10 mouse cellular contexts compared by ENCODE assay signal in genomic region chr5:102070788-102071187, GRCm38 (mm10). TPM values are rescaled to one million over a fixed set of nuclear protein-coding genes. Genes with fewer than 3 reads are reported as not detected.
A peak's percentile ranks its signal among the peaks of the same experiment; 100 is the strongest.
DNase-seq lines count a peak whose midpoint lies in the region; ATAC-seq and TF ChIP-seq lines count a peak whose summit lies in the region.
"Had no signal": no experiment of that assay in that cellular context is flagged by ENCODE, and none has a peak within 500 bp of the region (broad histone marks: within the 10 kb centered on the region; RNA-seq: fewer than 3 reads in every experiment).

No protein-coding gene starts in this region.

- 35% methylated on average over 4 of the region's 4 CpGs for WGBS in kidney, postnatal 0 days
- WGBS in kidney, embryonic 14.5 days, result 37% methylated on average over 4 of the region's 4 CpGs
- WGBS in embryonic facial prominence, embryonic 15.5 days, result 10% methylated on average over 4 of the region's 4 CpGs
- 18% methylated on average over 4 of the region's 4 CpGs for WGBS in limb, embryonic 12.5 days
- WGBS in neural tube, embryonic 14.5 days, result 25% methylated on average over 4 of the region's 4 CpGs

- no peaks in the 10 kb centered on the region for H3K9me3 ChIP-seq in kidney, postnatal 0 days (replicated peaks; ENCODE audit: low read length)
- no peaks in the 10 kb centered on the region for H3K9me3 ChIP-seq in kidney, embryonic 14.5 days (ENCODE audit: control insufficient read depth, low read length)
- H3K9me3 ChIP-seq in embryonic facial prominence, embryonic 15.5 days (replicated peaks), result no peaks in the 10 kb centered on the region
- no peaks in the 10 kb centered on the region for H3K9me3 ChIP-seq in limb, embryonic 12.5 days
- H3K9me3 ChIP-seq in neural tube, embryonic 14.5 days (ENCODE audit: control insufficient read depth, low read length), result no peaks in the 10 kb centered on the region

- ATAC-seq in kidney, postnatal 0 days (replicated peaks; ENCODE audit: low FRiP score, low read depth), result no peak
- ATAC-seq in kidney, embryonic 14.5 days (ENCODE audit: low FRiP score, low TSS enrichment), result no peak
- no peak for ATAC-seq in embryonic facial prominence, embryonic 15.5 days (ENCODE audit: insufficient number of reproducible peaks, low FRiP score, low TSS enrichment, low read depth)
- ATAC-seq in limb, embryonic 12.5 days (ENCODE audit: insufficient number of reproducible peaks, insufficient read depth, low FRiP score, low TSS enrichment, low read depth), result no peak
- ATAC-seq in neural tube, embryonic 14.5 days (ENCODE audit: low read depth), result no peak

- peak overlapping the region; percentile 86 for H3K4me2 ChIP-seq in kidney, postnatal 0 days (ENCODE audit: low read length)
- H3K4me2 ChIP-seq in kidney, embryonic 14.5 days (replicated peaks; ENCODE audit: low read depth, low read length), result no peak overlapping the region
- H3K4me2 ChIP-seq in embryonic facial prominence, embryonic 15.5 days (replicated peaks), result peak overlapping the region; percentile 77
- H3K4me2 ChIP-seq in limb, embryonic 12.5 days, result peak overlapping the region; percentile 66
- H3K4me2 ChIP-seq in neural tube, embryonic 14.5 days (ENCODE audit: low read depth, low read length), result peak overlapping the region; percentile 80

- no peak overlapping the region for H3K27ac ChIP-seq in kidney, postnatal 0 days
- no peak overlapping the region for H3K27ac ChIP-seq in kidney, embryonic 14.5 days (ENCODE audit: low read depth, low read length)
- H3K27ac ChIP-seq in embryonic facial prominence, embryonic 15.5 days (replicated peaks), result no peak overlapping the region; the same call in 1 of the 2 replicates
- peak overlapping the region; percentile 35; the same call in 1 of the 2 replicates for H3K27ac ChIP-seq in limb, embryonic 12.5 days
- peak overlapping the region; percentile 98 for H3K27ac ChIP-seq in neural tube, embryonic 14.5 days (ENCODE audit: low read depth, low read length)

- H3K36me3 ChIP-seq in kidney, postnatal 0 days (ENCODE audit: insufficient read depth, low read length), result no peaks in the 10 kb centered on the region
- H3K36me3 ChIP-seq in kidney, embryonic 14.5 days (ENCODE audit: control insufficient read depth, insufficient read depth, low read length), result 0 out of 2 replicates have a peak, but pooled peaks cover 3% of the 10 kb centered on the region
- no peaks in the 10 kb centered on the region; the same call in 1 of the 2 replicates for H3K36me3 ChIP-seq in embryonic facial prominence, embryonic 15.5 days
- peaks cover 11% of the 10 kb centered on the region; the same call in 1 of the 2 replicates for H3K36me3 ChIP-seq in limb, embryonic 12.5 days
- no peaks in the 10 kb centered on the region for H3K36me3 ChIP-seq in neural tube, embryonic 14.5 days (ENCODE audit: control insufficient read depth, insufficient read depth, low read length)

- H3K4me3 ChIP-seq in kidney, postnatal 0 days (replicated peaks; ENCODE audit: low read depth, low read length), result no peak overlapping the region
- H3K4me3 ChIP-seq in kidney, embryonic 14.5 days (ENCODE audit: low read length), result no peak overlapping the region
- peak overlapping the region; percentile 91 for H3K4me3 ChIP-seq in embryonic facial prominence, embryonic 15.5 days (replicated peaks)
- H3K4me3 ChIP-seq in limb, embryonic 12.5 days (replicated peaks), result no peak overlapping the region; the same call in 1 of the 2 replicates
- H3K4me3 ChIP-seq in neural tube, embryonic 14.5 days (ENCODE audit: low read depth, low read length), result peak overlapping the region; percentile 88

- H3K9ac ChIP-seq in kidney, postnatal 0 days (ENCODE audit: low read depth, low read length), result no peak overlapping the region
- no peak overlapping the region for H3K9ac ChIP-seq in kidney, embryonic 14.5 days (ENCODE audit: low read depth, low read length)
- no peak overlapping the region for H3K9ac ChIP-seq in embryonic facial prominence, embryonic 15.5 days
- peak overlapping the region; percentile 37; the same call in 1 of the 2 replicates for H3K9ac ChIP-seq in limb, embryonic 12.5 days (replicated peaks)
- H3K9ac ChIP-seq in neural tube, embryonic 14.5 days (replicated peaks; ENCODE audit: low read depth, low read length), result peak overlapping the region; percentile 86; the same call in 1 of the 2 replicates

- H3K4me1 ChIP-seq in kidney, postnatal 0 days (replicated peaks; ENCODE audit: insufficient read depth, low read length), result peaks cover 3% of the 10 kb centered on the region; the same call in 1 of the 2 replicates
- H3K4me1 ChIP-seq in kidney, embryonic 14.5 days (ENCODE audit: control insufficient read depth, insufficient read depth, low read length), result no peaks in the 10 kb centered on the region; the same call in 1 of the 2 replicates
- peaks cover 20% of the 10 kb centered on the region for H3K4me1 ChIP-seq in embryonic facial prominence, embryonic 15.5 days
- H3K4me1 ChIP-seq in limb, embryonic 12.5 days (replicated peaks), result peaks cover 40% of the 10 kb centered on the region
- peaks cover 33% of the 10 kb centered on the region for H3K4me1 ChIP-seq in neural tube, embryonic 14.5 days (ENCODE audit: control insufficient read depth, insufficient read depth, low read length)

- no peaks in the 10 kb centered on the region for H3K27me3 ChIP-seq in kidney, postnatal 0 days (ENCODE audit: insufficient read depth, low read length)
- H3K27me3 ChIP-seq in kidney, embryonic 14.5 days (ENCODE audit: control insufficient read depth, insufficient read depth, low read length), result no peaks in the 10 kb centered on the region
- no peaks in the 10 kb centered on the region for H3K27me3 ChIP-seq in embryonic facial prominence, embryonic 15.5 days
- H3K27me3 ChIP-seq in limb, embryonic 12.5 days, result no peaks in the 10 kb centered on the region
- no peaks in the 10 kb centered on the region for H3K27me3 ChIP-seq in neural tube, embryonic 14.5 days (ENCODE audit: control insufficient read depth, insufficient read depth, low read length)

- no peak for TF ChIP-seq CTCF in kidney, postnatal 0 days (IDR thresholded peaks at IDR 0.05; ENCODE audit: low read depth)

- no peak for DNase-seq in kidney, postnatal 0 days (ENCODE audit: low spot score)
- DNase-seq in layer of hippocampus, adult 9-10 months (ENCODE audit: low spot score), result no peak
- no peak for DNase-seq in layer of hippocampus, postnatal 14 days (ENCODE audit: low spot score in 2 of 2)
- no peak for DNase-seq in retina, postnatal 1 day
- DNase-seq: cerebellum, adult 8-10 months; kidney, adult 18-20 months had no signal

RNA-seq across cellular contexts. Expression of gene Wdfy3, which starts 1.1 kb away (rescaled TPM):
- polyA plus RNA-seq in kidney, postnatal 0 days (2015; fragmentation: Nextera tagmentation; extraction: Ambion mirVana), result 15.1 and 16.3 TPM in 2 replicates
- polyA plus RNA-seq in kidney, embryonic 14.5 days (2014; fragmentation: Nextera tagmentation; extraction: Ambion mirVana), result 20.2 and 27.7 TPM in 2 replicates
- 16.4 and 16.9 TPM in 2 replicates for polyA plus RNA-seq in embryonic facial prominence, embryonic 15.5 days (2015; fragmentation: Nextera tagmentation; extraction: Ambion mirVana)
- polyA plus RNA-seq in limb, embryonic 12.5 days (2016; fragmentation: Nextera tagmentation; extraction: Ambion mirVana), result 20.5 and 22.2 TPM in 2 replicates
- polyA plus RNA-seq in neural tube, embryonic 14.5 days (2014; fragmentation: Nextera tagmentation; extraction: Ambion mirVana), result 34.9 and 37.3 TPM in 2 replicates
- total RNA-seq in layer of hippocampus, postnatal 14 days (2021), result 100 to 1,000 TPM; 109 to 119 TPM

Comparison
In these comparisons a context has a peak if more than half of its experiments do, and no peak if none do; other contexts are left out.
1. H3K27ac ChIP-seq: peak in limb, embryonic 12.5 days (single experiment) and neural tube, embryonic 14.5 days (single experiment); none in kidney, postnatal 0 days (single experiment), kidney, embryonic 14.5 days (single experiment) and embryonic facial prominence, embryonic 15.5 days (single experiment).
2. H3K4me3 ChIP-seq: peak in embryonic facial prominence, embryonic 15.5 days (single experiment) and neural tube, embryonic 14.5 days (single experiment); none in kidney, postnatal 0 days (single experiment), kidney, embryonic 14.5 days (single experiment) and limb, embryonic 12.5 days (single experiment).
3. H3K9ac ChIP-seq: peak in limb, embryonic 12.5 days (single experiment) and neural tube, embryonic 14.5 days (single experiment); none in kidney, postnatal 0 days (single experiment), kidney, embryonic 14.5 days (single experiment) and embryonic facial prominence, embryonic 15.5 days (single experiment).